Comparison of ENCODE assay signal across 17 mouse cellular contexts in the genomic region with DNA sequence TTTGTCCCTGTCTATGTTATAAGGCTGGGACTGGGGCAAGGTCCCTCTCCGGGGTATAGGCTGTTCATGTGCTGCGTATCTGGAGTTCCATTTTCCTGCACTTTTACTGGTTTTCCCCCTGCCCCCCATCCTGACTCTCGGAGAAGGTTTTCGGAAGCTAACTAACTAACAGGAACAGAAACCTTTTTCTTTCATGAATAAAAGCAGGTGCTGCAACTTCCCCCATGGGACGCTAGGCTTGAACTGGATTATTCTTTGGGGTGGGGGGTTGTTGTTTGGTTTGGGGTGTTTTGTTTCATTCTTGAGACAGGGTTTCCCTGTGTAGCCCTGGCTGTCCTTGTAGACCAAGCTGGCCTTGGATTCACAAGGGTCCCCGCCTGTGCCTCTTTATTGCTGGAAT. TPM values are rescaled to one million over a fixed set of nuclear protein-coding genes. Genes with fewer than 3 reads are reported as not detected.
DNase-seq lines count a peak whose midpoint lies in the region; ATAC-seq and TF ChIP-seq lines count a peak whose summit lies in the region.
"Had no signal": no experiment of that assay in that cellular context is flagged by ENCODE, and none has a peak within 500 bp of the region (broad histone marks: within the 10 kb centered on the region; RNA-seq: fewer than 3 reads in every experiment).

No protein-coding gene starts in this region.

- no peak for TF ChIP-seq POLR2A in heart, adult 2 months (IDR thresholded peaks at IDR 0.05; ENCODE audit: insufficient read depth, low read depth, low read length)
- no peak for TF ChIP-seq POLR2A in small intestine, adult 2 months (IDR thresholded peaks at IDR 0.05; ENCODE audit: low read depth, low read length)

- no peaks in the 10 kb centered on the region for H3K36me3 ChIP-seq in heart, embryonic 14.5 days (ENCODE audit: control insufficient read depth, insufficient read depth, low read length)
- no peaks in the 10 kb centered on the region for H3K36me3 ChIP-seq in heart, adult 2 months (ENCODE audit: control insufficient read depth, insufficient read depth, low read length)
- H3K36me3 ChIP-seq in E14TG2a.4 (ENCODE audit: insufficient read depth, low read length), result no peaks in the 10 kb centered on the region
- H3K36me3 ChIP-seq in limb, embryonic 10.5 days, result no peaks in the 10 kb centered on the region
- no peaks in the 10 kb centered on the region for H3K36me3 ChIP-seq in small intestine, adult 2 months (ENCODE audit: control insufficient read depth, insufficient read depth, low read length)
- H3K36me3 ChIP-seq: embryonic facial prominence, embryonic 13.5 days had no signal

- no peaks in the 10 kb centered on the region for H3K27me3 ChIP-seq in heart, embryonic 14.5 days (ENCODE audit: control insufficient read depth, insufficient read depth, low read length)
- no peaks in the 10 kb centered on the region for H3K27me3 ChIP-seq in heart, adult 2 months (ENCODE audit: control insufficient read depth, insufficient read depth, low read length)
- peaks cover 35% of the 10 kb centered on the region for H3K27me3 ChIP-seq in E14TG2a.4 (ENCODE audit: insufficient read depth, low read length)
- peaks cover 16% of the 10 kb centered on the region for H3K27me3 ChIP-seq in limb, embryonic 10.5 days (ENCODE audit: low read depth, poor library complexity, severe bottlenecking)
- H3K27me3 ChIP-seq in small intestine, adult 2 months (ENCODE audit: control insufficient read depth, insufficient read depth, low read length), result no peaks in the 10 kb centered on the region
- H3K27me3 ChIP-seq: embryonic facial prominence, embryonic 13.5 days; Patski had no signal

- no peak for TF ChIP-seq EP300 in heart, adult 2 months (IDR thresholded peaks at IDR 0.05; ENCODE audit: insufficient read depth, low read depth, low read length)

- no peaks in the 10 kb centered on the region for H3K79me2 ChIP-seq in heart, adult 2 months (replicated peaks; ENCODE audit: control insufficient read depth, insufficient read depth, low read length)

- ATAC-seq in heart, embryonic 14.5 days (ENCODE audit: insufficient number of reproducible peaks, insufficient read depth, low FRiP score, low read depth), result no peak
- ATAC-seq: CD4-positive, CD25-positive, alpha-beta regulatory T cell, adult 4 months; Patski had no signal

- H3K4me3 ChIP-seq in heart, embryonic 14.5 days (ENCODE audit: control insufficient read depth in 1 of 2, insufficient read depth in 1 of 2, low read depth in 1 of 2, low read length in 2 of 2), result no peak overlapping the region
- no peak overlapping the region for H3K4me3 ChIP-seq in heart, adult 2 months
- H3K4me3 ChIP-seq in E14TG2a.4 (replicated peaks; ENCODE audit: low read length), result 0 out of 2 replicates have a peak overlapping the region, but pooled peaks have one; percentile 17
- no peak overlapping the region for H3K4me3 ChIP-seq in limb, embryonic 10.5 days
- H3K4me3 ChIP-seq in small intestine, adult 2 months (ENCODE audit: low read depth, low read length), result no peak overlapping the region
- H3K4me3 ChIP-seq: embryonic facial prominence, embryonic 13.5 days had no signal

- WGBS in heart, embryonic 14.5 days, result 80% methylated on average over 6 of the region's 6 CpGs
- WGBS in heart, adult 2 months, result 89% methylated on average over 6 of the region's 6 CpGs
- 68% methylated on average over 6 of the region's 6 CpGs for WGBS in limb, embryonic 10.5 days
- 72% methylated on average over 6 of the region's 6 CpGs for WGBS in small intestine, adult 2 months

- peak overlapping the region in 1 of 2 experiments; percentile 97; a peak in 2 of 4 replicates for H3K27ac ChIP-seq in heart, embryonic 14.5 days (replicated peaks in 1 of 2; ENCODE audit: control insufficient read depth in 1 of 2, insufficient read depth in 1 of 2, low read depth in 2 of 2, low read length in 2 of 2)
- H3K27ac ChIP-seq in heart, adult 2 months, result no peak overlapping the region
- H3K27ac ChIP-seq in limb, embryonic 10.5 days, result peak overlapping the region; percentile 50
- H3K27ac ChIP-seq in small intestine, adult 2 months (ENCODE audit: insufficient read depth, low read depth, low read length), result peak overlapping the region; percentile 6; the same call in 1 of the 2 replicates
- H3K27ac ChIP-seq: embryonic facial prominence, embryonic 13.5 days had no signal

- H3K4me1 ChIP-seq in heart, embryonic 14.5 days (ENCODE audit: control insufficient read depth in 2 of 2, insufficient read depth in 2 of 2, low read length in 2 of 2), result peaks cover 34 to 43% of the 10 kb centered on the region in 2 experiments
- H3K4me1 ChIP-seq in heart, adult 2 months (ENCODE audit: control insufficient read depth, insufficient read depth, low read length), result peaks cover 8% of the 10 kb centered on the region
- peaks cover 56% of the 10 kb centered on the region for H3K4me1 ChIP-seq in E14TG2a.4 (replicated peaks; ENCODE audit: low read depth, low read length)
- H3K4me1 ChIP-seq in limb, embryonic 10.5 days, result peaks cover 36% of the 10 kb centered on the region
- peaks cover 36% of the 10 kb centered on the region for H3K4me1 ChIP-seq in small intestine, adult 2 months (ENCODE audit: control insufficient read depth, insufficient read depth, insufficient read length, low read length)

- DNase-seq in heart, adult 2 months, result no peak
- DNase-seq in limb, embryonic 10.5 days (ENCODE audit: low spot score), result no peak
- no peak for DNase-seq in cerebellum, postnatal 14 days
- no peak for DNase-seq in kidney, postnatal 10 days
- DNase-seq: cerebellum, adult 9-11 months; gastrocnemius, postnatal 14 days; kidney, adult 2 months had no signal

- H3K4me2 ChIP-seq in heart, embryonic 14.5 days (ENCODE audit: low read length), result no peak overlapping the region
- H3K4me2 ChIP-seq: embryonic facial prominence, embryonic 13.5 days had no signal

- H3K9ac ChIP-seq in heart, embryonic 14.5 days (ENCODE audit: low read length), result peak overlapping the region; percentile 23; the same call in 1 of the 2 replicates
- H3K9ac ChIP-seq in heart, adult 2 months (ENCODE audit: low read depth, low read length), result no peak overlapping the region

- intact Hi-C loops in heart, adult 2 months (cut with DNase I), result loop anchor here (5.0 kb wide), 1 partner anchor 34 kb away; no protein-coding TSS in a partner anchor

- no peak for TF ChIP-seq CTCF in heart, adult 2 months (IDR thresholded peaks at IDR 0.05)
- TF ChIP-seq CTCF in E14TG2a.4 (conservative IDR thresholded peaks at IDR 0.05; ENCODE audit: low read length), result no peak
- no peak for TF ChIP-seq CTCF in small intestine, adult 2 months (IDR thresholded peaks at IDR 0.05; ENCODE audit: extremely low read depth, insufficient read length, insufficient replicate concordance, low read depth, low read length)

- no peaks in the 10 kb centered on the region for H3K9me3 ChIP-seq in heart, embryonic 14.5 days (ENCODE audit: control insufficient read depth, low read length)
- H3K9me3 ChIP-seq in E14TG2a.4 (ENCODE audit: low read length), result no peaks in the 10 kb centered on the region
- H3K9me3 ChIP-seq in limb, embryonic 10.5 days (replicated peaks), result no peaks in the 10 kb centered on the region
- H3K9me3 ChIP-seq: embryonic facial prominence, embryonic 13.5 days had no signal

RNA-seq across cellular contexts. Expression of a gene that starts 30.4 kb away (rescaled TPM):
- not detected in 2 replicates for polyA plus RNA-seq in heart, embryonic 14.5 days (2014; fragmentation: Nextera tagmentation; extraction: Ambion mirVana)
- not detected for total RNA-seq in heart, adult 2 months (2021)
- polyA plus RNA-seq in heart, adult 2 months (2012; rRNA removed), result 0.79 and 1.8 TPM in 2 replicates
- polyA plus RNA-seq in limb, embryonic 10.5 days (2016; fragmentation: Nextera tagmentation; extraction: Ambion mirVana), result not detected in 2 replicates
- 0.17 and 0.98 TPM in 2 replicates for polyA plus RNA-seq in small intestine, adult 2 months (2012; rRNA removed)
- total RNA-seq: left cerebral cortex, postnatal 36 days; monocyte, adult 5-6 weeks had no signal
- polyA plus RNA-seq: CD4-positive, CD25-positive, alpha-beta regulatory T cell, adult 4 months; embryonic facial prominence, embryonic 13.5 days; forebrain, embryonic 14.5 days; hindbrain, embryonic 11.5 days had no signal
